Mouse (Mus musculus) hindbrain, embryonic 13.5 days (tissue): ENCODE results near the gene Abraxas2. TPM values are rescaled to one million over a fixed set of nuclear protein-coding genes. Genes with fewer than 3 reads are reported as not detected.

Experiments
- ATAC-seq: fragments of 200-750 bp; cut with Nextera tagmentation; 2 replicates; pipeline ENCODE4 v1.8.0; 2017; ENCODE audit warnings: moderate TSS enrichment; ENCODE audit not compliant: low FRiP score
- H3K27ac ChIP-seq: fragments of 300-500 bp; sonication (generic); 2 replicates; pipeline ENCODE4 v1.5.1; 2015; ENCODE audit warnings: inconsistent platforms, mild to moderate bottlenecking, moderate library complexity
- H3K27me3 ChIP-seq: fragments of 300-500 bp; sonication (generic); 2 replicates; pipeline ENCODE4 v1.6.1; 2015; ENCODE audit warnings: mild to moderate bottlenecking, inconsistent platforms
- H3K36me3 ChIP-seq: fragments of 300-500 bp; sonication (generic); 2 replicates; pipeline ENCODE4 v1.6.1; 2015; ENCODE audit warnings: mild to moderate bottlenecking, inconsistent platforms
- H3K4me1 ChIP-seq: fragments of 300-500 bp; sonication (generic); replicated peaks from 2 replicates; pipeline ENCODE4 v1.6.1; 2015; ENCODE audit warnings: inconsistent platforms
- H3K4me2 ChIP-seq: fragments of 300-500 bp; sonication (generic); 2 replicates; pipeline ENCODE4 v1.6.1; 2015; ENCODE audit warnings: inconsistent platforms, mild to moderate bottlenecking, moderate library complexity
- H3K4me3 ChIP-seq: fragments of 300-500 bp; sonication (generic); 2 replicates; pipeline ENCODE4 v1.5.1; 2015; ENCODE audit warnings: mild to moderate bottlenecking, inconsistent platforms
- H3K9ac ChIP-seq: fragments of 300-500 bp; sonication (generic); 2 replicates; pipeline ENCODE4 v1.6.1; 2015; ENCODE audit warnings: mild to moderate bottlenecking, inconsistent platforms
- H3K9me3 ChIP-seq: fragments of 300-500 bp; sonication (generic); 2 replicates; pipeline ENCODE4 v1.6.1; 2016; ENCODE audit warnings: inconsistent platforms
- WGBS: fragments of 180-500 bp; shearing (Covaris S2); methylation state at CpG from one replicate; pipeline ENCODE4 v1.1.7; 2015; 5-methylcytosine and 5-hydroxymethylcytosine counted together
- polyA plus RNA-seq: library from polyadenylated mRNA; unstranded; fragments of >200 nt; fragmentation: Nextera tagmentation; extraction: Ambion mirVana; gene quantifications from 2 replicates; pipeline ENCODE4 v1.2.1, GENCODE M21; 2015

The Abraxas2 gene
- polyA plus RNA-seq: 38.7 and 41.2 TPM in 2 replicates

- under 1% methylated on average over 53 of the region's 53 CpGs for WGBS
- peak within 1 kb of the TSS; percentile 85 for H3K27ac ChIP-seq
- no peaks in the 10 kb centered on the region for H3K9me3 ChIP-seq
- H3K27me3 ChIP-seq: no peaks in the 10 kb centered on the region
- H3K9ac ChIP-seq: peak within 1 kb of the TSS; percentile 90
- ATAC-seq: peak; percentile 97
- H3K36me3 ChIP-seq: no peaks in the 10 kb centered on the region
- peaks cover 23% of the 10 kb centered on the region for H3K4me1 ChIP-seq
- peak within 1 kb of the TSS; percentile 87 for H3K4me3 ChIP-seq
- peak within 1 kb of the TSS; percentile 87 for H3K4me2 ChIP-seq
These were observed at the start of gene Abraxas2 for GRCm38 (mm10) chr7:132859042-132859958. Abraxas2 (plus strand) TSS chr7:132859225.

GRCm38 (mm10) chr7:132809721-132810120 lies 49.3 kb upstream of the Abraxas2 start:
- Histone ChIP-seq H3K9ac (peak overlapping the region; percentile 55), H3K4me1 (peaks cover 81% of the 10 kb centered on the region), H3K36me3 (no peaks in the 10 kb centered on the region), H3K27ac (peak overlapping the region; percentile 83; the same call in 1 of the 2 replicates), H3K9me3 (no peaks in the 10 kb centered on the region), H3K4me3 (no peak overlapping the region), H3K27me3 (no peaks in the 10 kb centered on the region), H3K4me2 (peak overlapping the region; percentile 39)
- no peak for ATAC-seq
- 16% methylated on average over 6 of the region's 6 CpGs for WGBS

GRCm38 (mm10) chr7:132810368-132810767 lies 48.7 kb upstream of the Abraxas2 start:
- no peaks in the 10 kb centered on the region for H3K36me3 ChIP-seq
- H3K4me3 ChIP-seq: no peak overlapping the region
- 16% methylated on average over 6 of the region's 6 CpGs for WGBS
- peak overlapping the region; percentile 58 for H3K27ac ChIP-seq
- peak overlapping the region; percentile 94 for H3K4me2 ChIP-seq
- peak overlapping the region; percentile 19; the same call in 1 of the 2 replicates for H3K9ac ChIP-seq
- peaks cover 80% of the 10 kb centered on the region for H3K4me1 ChIP-seq
- peak; percentile 41; the same call in 1 of the 2 replicates for ATAC-seq
- no peaks in the 10 kb centered on the region for H3K27me3 ChIP-seq
- H3K9me3 ChIP-seq: no peaks in the 10 kb centered on the region

- peak overlapping the region; percentile 19; the same call in 1 of the 2 replicates for H3K9ac ChIP-seq
- 53% methylated on average over 1 of the region's 1 CpGs for WGBS
- H3K27me3 ChIP-seq: no peaks in the 10 kb centered on the region
- H3K9me3 ChIP-seq: no peaks in the 10 kb centered on the region
- 0 out of 2 replicates have a peak overlapping the region, but pooled peaks have one; percentile 69 for H3K4me3 ChIP-seq
- H3K27ac ChIP-seq: peak overlapping the region; percentile 58
- no peaks in the 10 kb centered on the region for H3K36me3 ChIP-seq
- peak; percentile 18; the same call in 1 of the 2 replicates for ATAC-seq
- H3K4me1 ChIP-seq: peaks cover 75% of the 10 kb centered on the region
- peak overlapping the region; percentile 94 for H3K4me2 ChIP-seq
These were observed 48.1 kb upstream of the Abraxas2 start for GRCm38 (mm10) chr7:132810879-132811278.

GRCm38 (mm10) chr7:132811716-132812618 lies 47.1 kb upstream of the Abraxas2 start:
- no peak for ATAC-seq
- Histone ChIP-seq H3K9me3 (no peaks in the 10 kb centered on the region), H3K4me3 (peak overlapping the region; percentile 69), H3K27me3 (no peaks in the 10 kb centered on the region), H3K4me2 (peak overlapping the region; percentile 94), H3K9ac (peak overlapping the region; percentile 84), H3K27ac (peak overlapping the region; percentile 90), H3K36me3 (no peaks in the 10 kb centered on the region), H3K4me1 (peaks cover 64% of the 10 kb centered on the region)
- 11% methylated on average over 23 of the region's 23 CpGs for WGBS

- peak; percentile 36; the same call in 1 of the 2 replicates for ATAC-seq
- peak overlapping the region; percentile 69 for H3K4me3 ChIP-seq
- H3K36me3 ChIP-seq: no peaks in the 10 kb centered on the region
- H3K9me3 ChIP-seq: no peaks in the 10 kb centered on the region
- H3K9ac ChIP-seq: peak overlapping the region; percentile 84
- WGBS: under 1% methylated on average over 59 of the region's 59 CpGs
- H3K27me3 ChIP-seq: no peaks in the 10 kb centered on the region
- H3K4me1 ChIP-seq: peaks cover 56% of the 10 kb centered on the region
- H3K4me2 ChIP-seq: peak overlapping the region; percentile 94
- H3K27ac ChIP-seq: peak overlapping the region; percentile 90
These were observed 46.2 kb upstream of the Abraxas2 start for GRCm38 (mm10) chr7:132812619-132813415.

GRCm38 (mm10) chr7:132813416-132814088 lies 45.5 kb upstream of the Abraxas2 start, which contains the start of gene Fam53b:
Fam53b (minus strand) TSS chr7:132813886.
- Histone ChIP-seq H3K9me3 (no peaks in the 10 kb centered on the region), H3K4me1 (peaks cover 48% of the 10 kb centered on the region), H3K9ac (peak within 1 kb of the TSS; percentile 84), H3K27me3 (no peaks in the 10 kb centered on the region), H3K27ac (peak within 1 kb of the TSS; percentile 90), H3K36me3 (no peaks in the 10 kb centered on the region), H3K4me3 (peak within 1 kb of the TSS; percentile 69), H3K4me2 (peak within 1 kb of the TSS; percentile 94)
- under 1% methylated on average over 84 of the region's 85 CpGs for WGBS
- ATAC-seq: peak; percentile 65

- Histone ChIP-seq H3K9me3 (no peaks in the 10 kb centered on the region), H3K9ac (peak overlapping the region; percentile 84), H3K4me3 (peak overlapping the region; percentile 69), H3K4me1 (peaks cover 43% of the 10 kb centered on the region), H3K36me3 (no peaks in the 10 kb centered on the region), H3K27ac (peak overlapping the region; percentile 90), H3K4me2 (peak overlapping the region; percentile 94), H3K27me3 (no peaks in the 10 kb centered on the region)
- WGBS: under 1% methylated on average over 7 of the region's 7 CpGs
- no peak for ATAC-seq
These were observed 45.0 kb upstream of the Abraxas2 start for GRCm38 (mm10) chr7:132814089-132814450.

- Histone ChIP-seq H3K27me3 (no peaks in the 10 kb centered on the region), H3K4me1 (peaks cover 33% of the 10 kb centered on the region), H3K4me3 (no peak overlapping the region), H3K4me2 (no peak overlapping the region), H3K9me3 (no peaks in the 10 kb centered on the region), H3K9ac (no peak overlapping the region), H3K27ac (no peak overlapping the region), H3K36me3 (no peaks in the 10 kb centered on the region)
- no peak for ATAC-seq
- WGBS: 80% methylated on average over 5 of the region's 5 CpGs
These were observed 43.9 kb upstream of the Abraxas2 start for GRCm38 (mm10) chr7:132815081-132815480.

- Histone ChIP-seq H3K4me3 (no peak overlapping the region), H3K36me3 (0 out of 2 replicates have a peak, but pooled peaks cover 5% of the 10 kb centered on the region), H3K27ac (no peak overlapping the region), H3K4me2 (no peak overlapping the region), H3K27me3 (no peaks in the 10 kb centered on the region), H3K4me1 (peaks cover 19% of the 10 kb centered on the region), H3K9ac (no peak overlapping the region), H3K9me3 (no peaks in the 10 kb centered on the region)
- 59% methylated on average over 2 of the region's 2 CpGs for WGBS
- no peak for ATAC-seq
These were observed 42.5 kb upstream of the Abraxas2 start for GRCm38 (mm10) chr7:132816528-132816927.

GRCm38 (mm10) chr7:132817056-132817455 lies 42.0 kb upstream of the Abraxas2 start:
- Histone ChIP-seq H3K4me1 (peaks cover 14% of the 10 kb centered on the region), H3K4me2 (no peak overlapping the region), H3K9me3 (no peaks in the 10 kb centered on the region), H3K9ac (no peak overlapping the region), H3K4me3 (no peak overlapping the region), H3K36me3 (0 out of 2 replicates have a peak, but pooled peaks cover 5% of the 10 kb centered on the region), H3K27ac (no peak overlapping the region), H3K27me3 (no peaks in the 10 kb centered on the region)
- ATAC-seq: no peak
- WGBS: 60% methylated on average over 6 of the region's 6 CpGs
